Mouse (Mus musculus): ENCODE results near the gene Rarres2.

- TF ChIP-seq ZNF384 (IDR thresholded peaks at IDR 0.05; ENCODE audit: low read depth, low read length) (no peak), POLR2A (IDR thresholded peaks at IDR 0.05; ENCODE audit: low read depth, low read length) (no peak), CTCF (conservative IDR thresholded peaks at IDR 0.05 in 1 of 2, IDR thresholded peaks at IDR 0.05 in 1 of 2; ENCODE audit: low read depth in 2 of 2, low read length in 2 of 2) (no peak), KAT2A (IDR thresholded peaks at IDR 0.05; ENCODE audit: insufficient replicate concordance, low read length) (no peak), RAD21 (IDR thresholded peaks at IDR 0.05; ENCODE audit: low read depth, low read length) (no peak), ZKSCAN1 (IDR thresholded peaks at IDR 0.05; ENCODE audit: borderline replicate concordance, low read depth, low read length) (no peak), CHD2 (IDR thresholded peaks at IDR 0.05; ENCODE audit: low read length) (no peak)
Observed at GRCm38 (mm10) chr6:48552918-48553317, 19.7 kb downstream of the Rarres2 start.

All from CH12.LX (cell line).